Mouse (Mus musculus): ENCODE data around the gene Olfr62. TPM values are rescaled to one million over a fixed set of nuclear protein-coding genes. Genes with fewer than 3 reads are reported as not detected.

Olfr62 gene
- polyA plus RNA-seq, 1 experiment from 2014 or later = not detected

GRCm38 (mm10) chr4:118692412-118692973, 33.7 kb downstream of the Olfr62 start, which contains the start of gene Olfr1342:
Gene Olfr1342, minus strand, starts transcription at chr4:118692756.
- Histone ChIP-seq H3K4me2 (0 out of 2 replicates have a peak within 1 kb of the TSS, but pooled peaks have one; percentile 19), H3K36me3 (no peaks in the 10 kb centered on the region), H3K27ac (no peak within 1 kb of the TSS), H3K9me3 (no peaks in the 10 kb centered on the region), H3K27me3 (no peaks in the 10 kb centered on the region), H3K4me1 (peaks cover 11% of the 10 kb centered on the region; the same call in 1 of the 2 replicates), H3K4me3 (no peak within 1 kb of the TSS), H3K9ac (no peak within 1 kb of the TSS)
- 39% methylated on average over 12 of the region's 12 CpGs for WGBS
- ATAC-seq (ENCODE audit: insufficient number of reproducible peaks, low FRiP score, low TSS enrichment, low read depth) = no peak

- H3K4me1 ChIP-seq = peaks cover 11% of the 10 kb centered on the region; the same call in 1 of the 2 replicates
- no peak overlapping the region for H3K27ac ChIP-seq
- H3K27me3 ChIP-seq = no peaks in the 10 kb centered on the region
- H3K36me3 ChIP-seq = no peaks in the 10 kb centered on the region
- no peaks in the 10 kb centered on the region for H3K9me3 ChIP-seq
- no peak overlapping the region for H3K9ac ChIP-seq
- 45% methylated on average over 2 of the region's 2 CpGs for WGBS
- no peak overlapping the region for H3K4me2 ChIP-seq
- H3K4me3 ChIP-seq = no peak overlapping the region
- ATAC-seq (ENCODE audit: insufficient number of reproducible peaks, low FRiP score, low TSS enrichment, low read depth) = no peak
These were observed 35.1 kb downstream of the Olfr62 start for GRCm38 (mm10) chr4:118693812-118694211.

GRCm38 (mm10) chr4:118703223-118703622, 44.5 kb downstream of the Olfr62 start, which contains the start of gene Olfr1341:
Gene Olfr1341, plus strand, starts transcription at chr4:118703523.
- no peak within 1 kb of the TSS for H3K9ac ChIP-seq
- 81% methylated on average over 3 of the region's 3 CpGs for WGBS
- H3K4me3 ChIP-seq = no peak within 1 kb of the TSS
- no peak for ATAC-seq (ENCODE audit: insufficient number of reproducible peaks, low FRiP score, low TSS enrichment, low read depth)
- no peaks in the 10 kb centered on the region for H3K27me3 ChIP-seq
- no peaks in the 10 kb centered on the region for H3K9me3 ChIP-seq
- H3K4me1 ChIP-seq = no peaks in the 10 kb centered on the region
- H3K4me2 ChIP-seq = no peak within 1 kb of the TSS
- no peak within 1 kb of the TSS for H3K27ac ChIP-seq
- H3K36me3 ChIP-seq = no peaks in the 10 kb centered on the region

- WGBS = 78% methylated on average over 5 of the region's 5 CpGs
- Histone ChIP-seq H3K27ac (no peak overlapping the region), H3K4me1 (no peaks in the 10 kb centered on the region), H3K9ac (no peak overlapping the region), H3K4me2 (no peak overlapping the region), H3K27me3 (no peaks in the 10 kb centered on the region), H3K4me3 (no peak overlapping the region), H3K9me3 (no peaks in the 10 kb centered on the region), H3K36me3 (no peaks in the 10 kb centered on the region)
- no peak for ATAC-seq (ENCODE audit: insufficient number of reproducible peaks, low FRiP score, low TSS enrichment, low read depth)
These were observed 49.3 kb downstream of the Olfr62 start for GRCm38 (mm10) chr4:118708086-118708485.

- WGBS = 62% methylated on average over 1 of the region's 1 CpGs
- Histone ChIP-seq H3K27me3 (no peaks in the 10 kb centered on the region), H3K4me1 (no peaks in the 10 kb centered on the region), H3K36me3 (no peaks in the 10 kb centered on the region), H3K9ac (no peak overlapping the region), H3K9me3 (no peaks in the 10 kb centered on the region), H3K4me3 (no peak overlapping the region), H3K4me2 (no peak overlapping the region), H3K27ac (no peak overlapping the region)
- ATAC-seq (ENCODE audit: insufficient number of reproducible peaks, low FRiP score, low TSS enrichment, low read depth) = no peak
These were observed 52.9 kb downstream of the Olfr62 start for GRCm38 (mm10) chr4:118711656-118712055.

Other genes with a start within 250 kb of the Olfr62 start
- gene Szt2, start 249.7 kb upstream of the Olfr62 start, polyA plus RNA-seq (2015; fragmentation: Nextera tagmentation; extraction: Ambion mirVana) = 5.6 and 7.9 TPM in 2 replicates
- gene Med8, start 249.6 kb upstream of the Olfr62 start, polyA plus RNA-seq (2015; fragmentation: Nextera tagmentation; extraction: Ambion mirVana) = 103 and 106 TPM in 2 replicates
- 273 and 305 TPM in 2 replicates for gene Elovl1, start 230.9 kb upstream of the Olfr62 start, polyA plus RNA-seq (2015; fragmentation: Nextera tagmentation; extraction: Ambion mirVana)
- 164 and 184 TPM in 2 replicates for gene Cdc20, start 221.6 kb upstream of the Olfr62 start, polyA plus RNA-seq (2015; fragmentation: Nextera tagmentation; extraction: Ambion mirVana)
- gene Mpl, start 201.4 kb upstream of the Olfr62 start, polyA plus RNA-seq (2015; fragmentation: Nextera tagmentation; extraction: Ambion mirVana) = 0.24 and 0.62 TPM in 2 replicates
- 25.8 and 27.8 TPM in 2 replicates for gene Tie1, start 168.9 kb upstream of the Olfr62 start, polyA plus RNA-seq (2015; fragmentation: Nextera tagmentation; extraction: Ambion mirVana)
- 13.5 and 14.2 TPM in 2 replicates for gene 2610528J11Rik, start 132.0 kb upstream of the Olfr62 start, polyA plus RNA-seq (2015; fragmentation: Nextera tagmentation; extraction: Ambion mirVana)
- 22.9 and 23.0 TPM in 2 replicates for gene Tmem125, start 114.9 kb upstream of the Olfr62 start, polyA plus RNA-seq (2015; fragmentation: Nextera tagmentation; extraction: Ambion mirVana)
- 1.7 and 2.6 TPM in 2 replicates for gene Cfap57, start 38.2 kb upstream of the Olfr62 start, polyA plus RNA-seq (2015; fragmentation: Nextera tagmentation; extraction: Ambion mirVana)
- gene Ebna1bp2, start 38.2 kb upstream of the Olfr62 start, polyA plus RNA-seq (2015; fragmentation: Nextera tagmentation; extraction: Ambion mirVana) = 129 and 136 TPM in 2 replicates
- gene Olfr1342, start 33.8 kb downstream of the Olfr62 start, polyA plus RNA-seq (2015; fragmentation: Nextera tagmentation; extraction: Ambion mirVana) = not detected in 2 replicates
- gene Olfr1341, start 44.6 kb downstream of the Olfr62 start, polyA plus RNA-seq (2015; fragmentation: Nextera tagmentation; extraction: Ambion mirVana) = not detected in 2 replicates
- not detected in 2 replicates for gene Olfr1340, start 61.2 kb downstream of the Olfr62 start, polyA plus RNA-seq (2015; fragmentation: Nextera tagmentation; extraction: Ambion mirVana)
- not detected in 2 replicates for gene Olfr1339, start 73.2 kb downstream of the Olfr62 start, polyA plus RNA-seq (2015; fragmentation: Nextera tagmentation; extraction: Ambion mirVana)
- gene Olfr1338, start 99.8 kb downstream of the Olfr62 start, polyA plus RNA-seq (2015; fragmentation: Nextera tagmentation; extraction: Ambion mirVana) = not detected in 2 replicates
- not detected in 2 replicates for gene Olfr1337, start 123.6 kb downstream of the Olfr62 start, polyA plus RNA-seq (2015; fragmentation: Nextera tagmentation; extraction: Ambion mirVana)
- gene Olfr1335, start 151.0 kb downstream of the Olfr62 start, polyA plus RNA-seq (2015; fragmentation: Nextera tagmentation; extraction: Ambion mirVana) = not detected in 2 replicates
- not detected in 2 replicates for gene Olfr1333, start 177.3 kb downstream of the Olfr62 start, polyA plus RNA-seq (2015; fragmentation: Nextera tagmentation; extraction: Ambion mirVana)
- gene Olfr1331, start 205.7 kb downstream of the Olfr62 start, polyA plus RNA-seq (2015; fragmentation: Nextera tagmentation; extraction: Ambion mirVana) = not detected in 2 replicates
- gene Olfr1330, start 229.6 kb downstream of the Olfr62 start, polyA plus RNA-seq (2015; fragmentation: Nextera tagmentation; extraction: Ambion mirVana) = not detected in 2 replicates